Mouse (Mus musculus) lung, postnatal 14 days (tissue): ENCODE data around the gene Acadsb.

Source experiments
- DNase-seq: peaks from one replicate; pipeline ENCODE4 v3.0.0; 2021

Acadsb gene

GRCm38 (mm10) chr7:131467312-131467711 lies 56.9 kb downstream of the Acadsb start:
- no peak for DNase-seq

DNA sequence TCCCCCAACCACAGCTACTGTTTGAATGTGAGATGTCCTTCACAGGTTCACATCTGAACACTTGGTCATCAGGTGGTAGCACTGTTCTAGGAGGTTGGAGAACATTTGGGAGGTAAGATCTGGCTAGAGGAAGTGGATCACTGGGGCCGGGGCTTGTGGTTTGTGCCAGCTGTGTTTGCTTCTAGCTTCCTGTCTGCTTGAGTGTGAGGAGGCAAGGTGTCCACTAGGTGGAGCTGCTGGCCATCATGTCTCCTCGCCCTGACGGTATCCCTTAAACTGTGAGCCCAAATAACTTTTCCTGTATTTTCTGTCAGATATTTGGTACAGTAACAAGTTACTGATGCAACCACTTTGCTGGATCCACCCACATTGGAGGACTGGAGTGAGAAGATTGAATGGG lies 59.1 kb downstream of the Acadsb start:
- DNase-seq, result no peak

DNA sequence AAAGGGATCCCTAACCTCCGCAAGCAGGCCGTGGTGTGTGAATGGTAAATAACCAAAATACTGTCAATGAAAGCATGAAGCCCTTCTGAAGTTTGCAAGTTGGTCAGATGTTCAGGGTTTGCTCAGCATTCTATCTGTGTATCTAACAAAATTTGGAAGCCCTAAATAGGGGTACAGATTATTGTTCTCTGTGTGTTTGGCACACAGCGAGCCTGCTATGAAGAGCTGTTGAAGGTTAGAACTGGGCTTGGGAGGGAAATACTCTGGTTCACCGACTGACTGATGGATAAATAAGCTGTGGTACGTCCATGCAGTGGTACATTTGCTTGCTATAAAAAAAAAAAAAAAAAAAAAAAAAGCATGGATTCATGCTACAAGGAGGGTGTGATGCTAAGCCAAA lies 61.1 kb downstream of the Acadsb start:
- DNase-seq, result no peak

DNA sequence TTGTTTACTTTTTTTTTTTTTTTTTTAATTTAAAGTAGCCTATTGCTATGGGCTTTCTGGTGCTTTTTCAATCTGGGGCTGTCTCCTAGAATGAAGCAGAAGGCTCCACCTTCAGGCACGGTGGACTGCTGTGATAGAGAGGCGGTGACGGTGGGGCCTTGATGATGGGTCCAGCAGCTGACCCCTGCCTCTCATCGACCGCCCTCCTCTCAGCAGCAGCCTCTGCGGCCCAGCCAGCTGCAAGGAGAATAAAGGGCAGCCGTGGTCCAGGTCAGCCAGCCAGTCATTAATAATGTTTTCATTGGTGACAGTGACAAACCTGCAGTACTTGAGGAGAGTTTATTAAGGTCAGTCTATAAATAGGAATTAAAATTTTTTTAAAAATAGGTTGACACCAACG lies 66.7 kb downstream of the Acadsb start:
- DNase-seq, result no peak

DNA sequence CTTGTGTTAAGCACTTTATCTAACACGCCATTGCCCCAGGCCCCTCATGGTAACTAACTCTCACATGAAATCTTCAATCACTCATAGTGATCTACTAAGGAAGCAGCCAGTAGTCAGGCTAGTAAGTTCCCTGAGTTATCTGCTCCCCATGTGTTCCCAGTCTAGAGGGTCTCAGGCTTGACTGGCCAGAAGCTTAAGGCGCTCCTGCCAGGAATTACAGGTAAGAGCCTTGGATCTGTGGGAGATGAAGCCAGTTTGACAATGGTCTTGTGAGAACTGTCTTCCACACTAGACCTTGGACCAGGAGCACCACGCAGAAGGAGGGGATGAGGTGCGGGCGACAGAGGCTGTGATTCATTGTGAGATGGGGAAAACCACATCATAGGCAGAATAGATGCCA lies 68.0 kb downstream of the Acadsb start:
- DNase-seq, result no peak
